Mouse (Mus musculus) spleen, postnatal 4 days (tissue): ENCODE results near the gene Pdzrn3.

ENCODE experiments used
- DNase-seq, 2 experiments: peaks; one replicate each; pipeline ENCODE4 v3.0.0; 2022; ENCODE audit warnings: low spot score in 2 of 2

Gene Pdzrn3

GRCm38 (mm10) chr6:101327741-101328140 is 50.0 kb downstream of the Pdzrn3 start:
- no peak for DNase-seq

- DNase-seq = no peak
Measured at GRCm38 (mm10) chr6:101327196-101327595, 50.5 kb downstream of the Pdzrn3 start.

DNA sequence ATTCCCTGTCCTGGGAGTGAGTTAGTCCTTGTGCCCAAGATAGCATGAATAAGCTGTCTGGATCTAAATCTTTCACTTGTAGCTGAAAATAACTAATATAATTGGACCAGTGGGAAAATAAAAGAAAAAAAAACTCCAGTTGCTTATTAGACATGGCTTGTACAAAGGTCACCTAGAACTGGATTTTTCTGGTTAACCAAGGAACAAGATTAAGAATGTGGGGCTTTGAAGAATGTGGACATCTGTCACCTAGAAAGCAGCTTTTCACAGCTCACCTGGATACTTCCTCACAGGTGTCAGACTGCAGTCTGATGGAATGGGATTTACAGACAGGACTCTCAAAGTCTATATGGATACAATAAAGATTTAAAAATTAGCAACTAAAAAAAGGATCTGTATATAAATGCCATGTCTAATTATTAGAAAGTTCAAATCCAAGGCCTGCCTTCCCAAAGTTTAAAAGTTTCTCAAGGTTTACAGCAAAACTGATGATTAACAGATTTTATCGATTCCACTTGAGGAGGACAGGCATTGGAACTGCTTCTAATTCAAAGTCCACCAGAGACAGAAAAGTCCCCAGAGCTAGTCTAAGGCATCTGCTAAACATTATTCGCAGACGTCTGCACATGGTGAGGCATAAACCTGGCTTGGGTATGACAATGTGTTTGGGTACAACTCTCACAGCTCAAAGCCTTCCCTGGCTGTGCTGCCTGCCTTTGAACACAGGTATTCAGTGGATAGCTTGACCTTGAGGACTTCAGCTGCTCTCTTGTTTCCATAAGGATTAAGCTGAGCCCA is 51.7 kb downstream of the Pdzrn3 start:
- no peak for DNase-seq

- DNase-seq = no peak
Measured at GRCm38 (mm10) chr6:101322580-101322979, 55.1 kb downstream of the Pdzrn3 start.

DNA sequence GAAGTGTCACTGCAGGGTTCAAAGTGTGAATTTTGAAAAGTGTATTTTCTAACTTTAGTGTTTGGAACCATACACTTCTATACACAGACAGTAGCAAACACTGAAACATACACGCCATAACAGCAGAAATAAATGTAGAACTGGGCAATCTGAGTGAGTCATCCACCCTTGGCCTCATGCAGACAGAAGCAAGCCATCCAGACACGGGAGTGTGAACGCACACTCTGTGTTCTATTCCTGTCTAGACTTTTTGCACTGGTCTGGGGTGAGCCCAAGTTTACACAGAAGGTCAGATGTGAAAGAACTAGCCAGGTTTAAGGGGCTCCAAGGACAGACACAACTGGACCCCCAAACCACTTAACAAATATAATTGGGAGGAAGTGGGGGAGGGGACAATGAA is 57.3 kb downstream of the Pdzrn3 start:
- DNase-seq = no peak

GRCm38 (mm10) chr6:101319374-101319967 is 58.2 kb downstream of the Pdzrn3 start:
- DNase-seq = peak in 1 of 2 experiments; percentile 47

DNA sequence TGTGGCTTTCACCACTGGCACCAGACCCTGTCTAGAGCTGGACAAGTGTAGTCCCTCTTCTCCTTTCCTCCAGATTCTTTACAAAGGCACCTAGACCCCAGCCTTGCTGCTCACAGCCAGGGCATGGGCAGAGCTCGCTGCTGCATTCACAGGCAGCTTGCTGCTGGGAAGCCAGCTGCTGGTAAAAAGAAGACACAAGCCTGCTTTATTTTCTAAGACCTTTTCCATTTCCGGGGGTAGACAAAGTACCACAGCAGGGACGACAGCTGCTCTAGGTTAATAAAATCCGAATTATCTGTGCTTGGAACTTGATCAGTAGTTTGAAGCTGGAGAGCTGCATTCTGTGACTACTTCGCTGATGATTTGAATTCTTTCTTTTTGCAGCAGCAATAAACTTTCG is 59.2 kb downstream of the Pdzrn3 start:
- peak in 1 of 2 experiments; percentile 43 for DNase-seq

DNA sequence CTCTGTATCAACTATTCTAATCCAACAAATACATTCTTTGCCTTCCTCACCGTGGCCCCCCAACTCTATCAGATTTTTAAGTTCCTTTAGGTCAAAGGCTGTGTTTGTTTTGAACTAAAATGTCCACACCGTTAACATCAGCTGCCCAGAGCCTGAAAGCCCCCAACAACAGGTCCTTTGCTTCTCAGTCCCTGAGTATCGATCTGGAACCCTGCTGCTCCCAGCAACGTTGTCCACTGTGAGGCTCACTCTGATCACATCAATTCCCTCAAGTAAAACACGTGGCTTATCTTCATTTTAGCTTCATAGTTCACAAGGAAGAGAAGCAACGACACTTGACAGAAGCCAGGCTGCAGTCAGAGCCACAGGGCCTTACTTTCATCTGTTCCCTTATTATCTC is 66.3 kb downstream of the Pdzrn3 start:
- no peak for DNase-seq

- DNase-seq = peak in 1 of 2 experiments; percentile 49
Measured at GRCm38 (mm10) chr6:101310491-101310890, 67.2 kb downstream of the Pdzrn3 start.

- DNase-seq = no peak
Measured at GRCm38 (mm10) chr6:101307964-101308531, 69.6 kb downstream of the Pdzrn3 start.

- no peak for DNase-seq
Measured at GRCm38 (mm10) chr6:101306834-101307233, 70.9 kb downstream of the Pdzrn3 start.

- DNase-seq = no peak
Measured at GRCm38 (mm10) chr6:101305543-101305942, 72.2 kb downstream of the Pdzrn3 start.

GRCm38 (mm10) chr6:101303959-101304738 is 73.5 kb downstream of the Pdzrn3 start:
- DNase-seq = no peak

DNA sequence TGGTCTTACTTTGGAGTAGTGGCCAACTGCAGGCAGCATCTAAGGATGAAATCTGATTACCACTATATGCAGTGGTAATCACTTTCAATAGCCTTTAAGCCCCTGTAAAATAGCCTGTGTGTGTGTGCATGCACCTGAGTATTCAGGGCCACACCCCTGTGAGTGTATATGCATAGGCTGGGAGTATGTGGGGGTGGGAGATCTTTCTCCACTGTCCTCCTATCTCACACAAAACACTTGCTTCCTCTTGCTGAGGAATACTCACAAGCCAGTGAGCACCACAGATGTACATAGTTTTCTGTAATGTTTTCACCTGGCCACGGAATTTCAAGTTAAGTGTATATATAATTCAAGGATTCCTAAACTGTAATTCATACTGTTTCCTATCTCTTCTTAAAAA is 74.2 kb downstream of the Pdzrn3 start:
- no peak for DNase-seq

DNA sequence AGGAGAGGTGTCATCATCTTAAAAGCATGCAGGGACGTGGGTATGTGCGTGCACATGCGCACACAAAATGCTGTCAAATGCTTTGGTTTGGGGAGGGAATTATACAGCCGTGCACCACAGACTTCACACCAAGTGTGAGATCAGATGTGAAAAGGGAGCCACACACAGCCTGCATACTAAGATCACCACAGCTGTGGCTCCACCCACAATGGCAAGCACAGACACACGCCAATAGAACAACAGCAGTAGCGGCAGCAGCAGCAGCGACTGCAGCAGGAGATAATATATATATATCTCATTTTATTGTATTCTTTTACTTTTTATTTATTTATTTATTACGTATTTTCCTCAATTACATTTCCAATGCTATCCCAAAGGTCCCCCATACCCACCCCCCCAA is 76.5 kb downstream of the Pdzrn3 start:
- no peak for DNase-seq

DNA sequence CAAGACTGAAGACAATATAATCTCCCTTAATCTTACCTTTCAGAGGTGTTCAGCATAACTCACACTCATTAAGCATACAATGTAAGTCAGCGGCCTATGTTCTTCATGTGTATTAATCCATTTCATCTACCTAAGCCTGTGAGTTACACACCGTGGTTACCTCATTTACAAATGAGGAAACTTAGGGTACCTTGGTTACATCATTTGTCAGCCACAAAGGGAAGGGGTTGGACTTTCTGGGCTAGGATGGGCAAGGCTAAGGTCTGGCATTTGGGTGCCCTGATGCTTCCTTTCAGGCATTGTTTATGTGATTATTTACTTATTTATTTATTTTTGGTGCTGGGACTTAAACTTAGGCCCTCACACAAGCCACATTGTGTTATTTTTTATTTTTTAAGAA is 78.3 kb downstream of the Pdzrn3 start:
- no peak for DNase-seq

DNA sequence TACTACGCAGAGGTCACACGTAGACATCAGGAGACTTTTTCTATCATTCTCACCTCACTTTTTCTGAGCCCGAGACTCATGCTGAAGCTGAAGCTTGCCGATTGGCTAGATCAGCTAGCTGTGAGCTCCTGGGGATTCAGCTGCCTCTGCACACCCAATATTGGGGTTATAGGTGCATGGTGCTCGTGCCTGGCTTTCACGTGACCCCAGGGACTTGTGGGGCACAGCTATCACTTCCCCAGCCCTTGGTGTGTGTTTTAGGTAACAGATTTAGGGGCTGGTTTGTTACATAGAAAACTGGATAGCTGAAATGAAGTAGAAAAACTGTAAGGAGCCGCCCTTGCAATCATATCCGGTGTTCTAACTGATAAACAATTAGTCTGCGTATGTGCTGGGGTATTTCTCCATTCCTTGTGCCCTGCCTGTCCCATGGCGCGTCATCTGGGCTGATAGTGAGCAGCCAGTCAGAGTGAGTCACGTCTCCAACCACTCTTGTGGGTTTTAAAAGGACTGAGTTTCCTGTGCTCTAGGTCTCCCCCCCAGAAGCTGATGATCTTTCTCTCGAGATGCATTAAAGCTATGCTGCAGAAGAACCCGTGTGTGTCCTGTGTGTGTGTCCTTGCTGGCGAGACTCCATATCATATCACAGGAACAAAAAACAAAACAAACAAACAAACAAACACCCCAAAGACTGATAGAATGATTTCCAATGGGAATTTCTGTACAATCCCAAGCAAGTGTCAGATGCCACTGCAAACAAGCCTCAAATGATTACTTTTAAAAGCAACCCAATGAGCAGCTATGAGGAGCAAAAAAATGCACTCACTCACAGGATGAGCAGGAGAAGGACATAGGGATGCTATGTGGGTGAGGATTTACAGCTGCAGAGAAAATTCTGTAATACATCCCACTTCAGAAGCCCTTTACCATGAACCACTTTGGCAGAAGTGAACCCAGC is 79.9 kb downstream of the Pdzrn3 start:
- DNase-seq = no peak

GRCm38 (mm10) chr6:101296997-101297396 is 80.7 kb downstream of the Pdzrn3 start:
- DNase-seq = no peak

DNA sequence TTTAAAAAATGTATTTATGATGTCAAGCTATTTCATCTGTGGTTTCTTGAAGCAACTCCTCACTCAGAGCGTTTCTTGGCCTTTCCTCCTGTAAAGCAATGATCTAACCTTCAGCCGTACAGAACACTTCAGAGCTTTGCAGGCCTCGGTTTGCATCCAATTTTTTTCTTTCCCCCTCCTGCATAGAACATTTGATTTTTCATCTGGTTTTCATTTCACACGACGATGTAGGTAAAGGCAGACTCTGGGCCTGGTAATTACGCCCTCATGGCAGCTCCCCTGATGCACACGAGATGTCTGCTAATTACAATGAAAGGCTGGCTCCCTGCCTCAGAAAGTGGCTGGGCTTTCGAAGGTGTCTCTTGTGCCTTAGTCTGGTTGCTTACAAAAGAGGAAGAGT is 81.4 kb downstream of the Pdzrn3 start:
- no peak for DNase-seq

DNA sequence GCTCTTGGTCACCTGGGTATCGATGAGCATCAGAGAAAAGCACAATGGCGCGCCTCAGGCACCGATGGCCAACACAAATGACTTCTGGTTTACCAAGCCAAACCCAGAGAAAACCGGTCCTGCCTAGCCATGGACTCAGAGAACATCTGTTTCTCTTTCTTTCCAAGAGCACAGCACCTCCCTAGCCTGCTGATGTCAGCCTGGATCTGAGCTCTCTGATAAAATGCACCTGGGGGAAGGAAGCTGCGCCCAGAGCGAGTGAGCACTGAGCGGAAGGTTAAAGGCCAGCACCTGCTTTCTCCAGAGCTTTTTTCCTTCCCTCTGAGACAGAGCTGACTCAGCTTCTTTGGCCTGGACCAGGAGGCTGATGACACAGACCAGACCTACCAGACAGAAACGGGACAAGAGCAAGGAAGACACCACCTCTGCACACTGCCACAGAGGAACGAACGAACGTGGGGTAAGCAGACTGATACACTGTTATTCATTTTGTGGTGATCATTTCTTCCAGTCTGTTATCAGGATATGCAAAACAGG is 84.6 kb downstream of the Pdzrn3 start:
- no peak for DNase-seq

GRCm38 (mm10) chr6:101291944-101292343 is 85.8 kb downstream of the Pdzrn3 start:
- DNase-seq = no peak
